Mouse (Mus musculus): ENCODE data around the gene Tmem159.

DNA sequence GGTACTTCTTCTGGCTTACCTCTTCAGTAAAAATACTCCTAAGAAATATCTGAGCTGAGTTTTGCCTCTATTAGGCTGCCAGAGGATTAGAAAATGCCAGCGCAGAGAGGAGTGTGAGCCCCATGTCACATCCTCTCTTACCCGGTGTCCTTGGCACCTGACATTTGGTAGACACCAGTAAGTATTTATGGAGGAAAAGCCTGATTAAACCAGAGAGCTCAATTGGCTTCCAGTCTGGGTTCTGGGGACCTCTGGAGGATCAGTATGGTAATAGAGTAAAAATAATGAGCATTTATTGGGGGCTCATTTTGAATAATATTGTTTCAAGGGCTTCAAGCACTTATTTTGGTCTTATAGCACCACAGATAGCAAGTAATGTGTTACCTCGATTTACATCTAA, 46.7 kb upstream of the Tmem159 start:
- TF ChIP-seq POLR2A (IDR thresholded peaks at IDR 0.05; ENCODE audit: low read depth, low read length): no peak
- no peak for TF ChIP-seq CTCF (IDR thresholded peaks at IDR 0.05; ENCODE audit: extremely low read depth, insufficient read depth, insufficient read length, insufficient replicate concordance)

Measured in spleen, adult 2 months (tissue).